Mouse (Mus musculus): ENCODE results near the gene Arhgef10l.

Gene Arhgef10l

DNA sequence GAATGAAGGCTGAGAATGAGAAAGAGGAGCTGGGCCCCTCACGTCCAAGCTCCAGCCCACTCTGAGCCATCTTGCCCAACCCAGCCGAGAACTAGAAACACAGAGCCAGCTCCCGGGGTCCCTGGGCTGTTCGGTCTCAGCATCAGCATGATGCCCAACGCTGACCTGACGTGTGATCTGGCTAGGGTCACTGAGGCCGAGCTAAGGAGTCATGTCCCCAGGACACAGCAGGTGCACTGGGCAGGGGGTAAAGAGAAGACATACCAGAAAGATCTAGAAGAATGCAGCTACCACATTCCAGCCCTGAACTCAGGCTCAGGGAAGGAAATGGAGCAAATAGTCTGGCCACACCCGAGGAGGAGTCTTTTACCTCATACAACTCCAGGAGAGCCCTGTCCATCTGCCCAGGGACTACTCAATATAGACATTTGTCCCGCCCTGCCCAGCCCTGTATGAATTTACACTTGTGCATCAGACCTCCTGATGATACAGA lies 57.5 kb downstream of the Arhgef10l start:
- DNase-seq (ENCODE audit: low read depth, low spot score): peak; percentile 77

DNA sequence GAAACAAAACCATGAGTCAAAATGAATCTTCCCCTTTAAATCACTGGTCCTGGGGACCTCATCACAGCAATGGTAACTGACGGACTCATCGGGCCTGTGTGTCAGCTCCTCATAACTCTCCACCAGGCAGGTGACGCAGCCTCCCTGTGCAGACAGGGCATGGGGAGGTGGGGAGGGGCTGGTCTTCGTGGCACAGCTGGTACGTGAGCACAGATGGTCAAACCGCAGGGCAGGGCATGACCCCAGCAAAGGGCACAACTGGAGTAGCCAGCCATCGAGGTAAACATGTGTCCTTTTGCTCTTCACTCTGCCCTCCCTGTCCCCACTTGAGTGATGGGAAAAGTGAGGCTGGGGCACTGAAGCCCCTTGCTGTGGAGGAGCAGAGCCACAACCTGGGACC lies 59.0 kb downstream of the Arhgef10l start:
- DNase-seq (ENCODE audit: low read depth, low spot score): no peak

DNA sequence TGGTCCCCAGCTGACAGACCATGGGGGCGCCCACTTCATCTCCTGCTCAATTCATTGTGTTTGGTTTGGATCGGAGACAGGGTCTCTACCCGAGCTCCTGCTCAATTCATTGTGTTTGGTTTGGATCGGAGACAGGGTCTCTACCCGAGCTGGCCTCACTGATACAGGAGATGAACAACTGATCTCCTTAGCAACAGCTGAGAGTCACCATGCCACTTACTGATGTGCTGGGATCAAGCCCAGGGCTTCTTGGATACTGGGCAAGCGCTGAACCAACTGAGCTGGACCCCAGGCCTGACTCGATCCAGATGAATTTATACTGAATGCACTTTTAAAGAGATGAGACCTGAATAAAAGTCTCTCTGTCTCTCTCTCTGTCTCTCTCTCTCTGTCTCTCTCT lies 59.6 kb downstream of the Arhgef10l start:
- no peak for DNase-seq (ENCODE audit: low read depth, low spot score)

- DNase-seq (ENCODE audit: low read depth, low spot score): no peak
Measured at GRCm38 (mm10) chr4:140605790-140606189, 60.0 kb downstream of the Arhgef10l start.

GRCm38 (mm10) chr4:140605247-140605646 lies 60.6 kb downstream of the Arhgef10l start:
- DNase-seq (ENCODE audit: low read depth, low spot score): no peak

DNA sequence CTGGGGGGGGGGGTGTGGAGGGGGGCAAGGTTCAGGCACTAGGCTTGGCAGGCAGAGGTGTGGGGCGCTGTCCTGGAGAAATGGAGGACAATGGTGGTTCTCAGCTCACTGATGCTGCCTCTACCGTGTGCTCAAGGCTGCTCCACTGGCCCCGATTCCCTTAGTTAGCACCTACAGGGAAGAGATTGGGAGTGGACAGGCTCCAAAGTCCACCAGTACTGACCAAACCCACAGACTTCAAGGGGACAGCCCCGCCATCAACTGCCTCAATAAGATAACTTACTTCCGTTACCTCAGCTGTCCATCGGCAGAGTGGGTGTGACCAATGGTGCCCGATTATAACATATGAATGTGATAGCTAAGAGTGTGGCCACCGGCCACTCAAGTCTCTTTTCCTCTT lies 61.3 kb downstream of the Arhgef10l start:
- DNase-seq (ENCODE audit: low read depth, low spot score): no peak

GRCm38 (mm10) chr4:140602022-140602421 lies 63.8 kb downstream of the Arhgef10l start:
- no peak for DNase-seq (ENCODE audit: low read depth, low spot score)

GRCm38 (mm10) chr4:140601153-140601552 lies 64.7 kb downstream of the Arhgef10l start:
- DNase-seq (ENCODE audit: low read depth, low spot score): no peak

GRCm38 (mm10) chr4:140598846-140599245 lies 67.0 kb downstream of the Arhgef10l start:
- DNase-seq (ENCODE audit: low read depth, low spot score): no peak

- DNase-seq (ENCODE audit: low read depth, low spot score): no peak
Measured at GRCm38 (mm10) chr4:140597928-140598327, 67.9 kb downstream of the Arhgef10l start.

GRCm38 (mm10) chr4:140597378-140597777 lies 68.4 kb downstream of the Arhgef10l start:
- no peak for DNase-seq (ENCODE audit: low read depth, low spot score)

- DNase-seq (ENCODE audit: low read depth, low spot score): no peak
Measured at GRCm38 (mm10) chr4:140593771-140594505, 71.9 kb downstream of the Arhgef10l start.

DNA sequence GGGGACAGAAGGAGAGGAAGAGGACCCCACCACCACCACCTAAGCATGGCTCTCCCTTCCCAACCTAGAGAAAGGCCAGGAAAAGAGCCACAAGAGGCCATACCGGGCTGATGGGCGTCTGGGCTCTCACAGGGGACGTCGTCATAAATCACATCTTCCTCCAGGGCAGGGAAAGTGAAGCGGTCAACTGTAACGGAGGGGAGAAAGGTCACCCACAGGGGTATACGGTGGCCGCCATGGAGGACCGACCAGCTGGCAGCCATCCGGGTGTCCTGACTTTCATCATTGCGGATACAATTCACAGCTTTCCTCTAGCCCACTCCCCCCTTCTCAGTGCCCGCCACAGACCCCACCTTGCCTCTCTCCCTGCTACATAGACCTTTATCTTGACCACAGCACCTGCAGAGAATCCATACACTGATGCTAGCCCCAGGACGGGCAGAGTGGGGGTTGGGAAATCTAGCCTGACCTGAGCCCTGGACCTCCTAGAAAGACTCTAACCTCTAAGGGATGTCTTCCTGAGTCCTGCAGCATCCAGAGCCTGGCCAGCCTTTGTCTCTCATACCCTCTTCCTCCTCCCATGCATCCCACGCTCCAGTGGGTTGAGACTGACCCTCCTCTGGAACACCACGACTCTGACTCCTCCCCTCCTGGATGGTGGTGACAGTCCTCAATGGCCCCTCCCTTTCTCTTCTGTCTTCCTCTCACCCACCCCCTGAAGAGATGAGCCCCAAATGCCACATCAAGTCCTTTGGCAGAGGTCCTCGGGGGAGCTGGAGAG lies 72.6 kb downstream of the Arhgef10l start:
- DNase-seq (ENCODE audit: low read depth, low spot score): no peak

DNA sequence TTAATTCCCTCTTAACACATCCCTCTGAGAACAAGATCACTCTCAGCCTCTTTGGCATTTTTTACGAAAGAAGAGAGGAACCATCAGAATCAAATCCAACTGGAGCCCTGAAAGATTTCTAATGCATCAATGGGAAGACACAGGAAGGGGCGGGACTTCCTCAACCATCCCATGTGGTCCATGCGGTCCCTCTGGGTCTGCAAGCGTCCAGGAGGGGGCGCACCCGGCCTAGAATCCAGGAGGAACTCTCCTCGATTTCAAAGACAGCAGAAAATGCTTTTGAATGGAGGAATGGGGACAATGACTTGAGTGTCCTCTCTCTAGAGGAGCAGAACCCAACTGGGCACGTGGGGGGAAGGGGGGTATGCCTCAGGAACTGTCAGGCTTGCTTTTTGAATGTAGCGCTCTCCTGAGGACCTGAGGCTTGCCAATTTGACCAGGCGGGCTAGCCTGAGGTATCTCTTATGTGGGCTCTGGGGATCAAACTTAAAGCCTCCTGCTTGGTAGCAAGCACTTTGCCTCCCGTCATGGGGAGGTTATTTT lies 73.5 kb downstream of the Arhgef10l start:
- peak; percentile 92 for DNase-seq (ENCODE audit: low read depth, low spot score)

- DNase-seq (ENCODE audit: low read depth, low spot score): no peak
Measured at GRCm38 (mm10) chr4:140586478-140586877, 79.3 kb downstream of the Arhgef10l start.

GRCm38 (mm10) chr4:140584240-140584639 lies 81.6 kb downstream of the Arhgef10l start:
- no peak for DNase-seq (ENCODE audit: low read depth, low spot score)

DNA sequence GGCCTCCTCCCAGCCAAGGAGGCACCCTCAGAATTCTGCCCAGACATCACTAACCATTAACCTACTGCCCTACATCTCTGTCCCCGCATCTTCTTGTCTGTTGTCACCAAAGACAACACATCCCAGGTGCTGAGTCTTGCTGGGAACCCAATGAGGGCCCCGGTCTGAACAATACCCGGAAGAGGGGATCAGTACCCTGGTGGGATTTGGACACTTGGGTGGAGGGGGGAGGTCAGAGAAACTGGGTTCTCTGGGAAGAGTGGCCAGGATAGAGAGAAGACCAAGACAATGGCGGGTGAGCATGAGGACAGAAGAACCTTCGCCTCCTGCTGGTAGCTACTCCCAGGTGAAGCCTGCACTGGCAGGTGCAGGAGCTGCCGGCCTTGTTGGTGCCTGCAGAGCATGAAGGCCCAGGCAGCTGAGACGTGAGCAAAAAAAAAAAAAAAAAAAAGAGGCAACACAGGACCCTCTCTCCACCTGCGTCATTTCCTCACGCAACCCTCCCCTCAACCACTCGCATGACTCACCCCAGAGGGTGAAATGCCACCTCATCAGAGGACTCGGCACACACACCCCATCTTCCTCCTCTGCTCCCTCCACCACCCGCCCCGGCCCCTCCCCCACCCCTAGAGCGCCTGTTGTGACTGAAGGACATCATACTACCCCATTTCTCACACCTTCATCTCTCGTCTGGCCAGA lies 83.3 kb downstream of the Arhgef10l start:
- DNase-seq (ENCODE audit: low read depth, low spot score): no peak

DNA sequence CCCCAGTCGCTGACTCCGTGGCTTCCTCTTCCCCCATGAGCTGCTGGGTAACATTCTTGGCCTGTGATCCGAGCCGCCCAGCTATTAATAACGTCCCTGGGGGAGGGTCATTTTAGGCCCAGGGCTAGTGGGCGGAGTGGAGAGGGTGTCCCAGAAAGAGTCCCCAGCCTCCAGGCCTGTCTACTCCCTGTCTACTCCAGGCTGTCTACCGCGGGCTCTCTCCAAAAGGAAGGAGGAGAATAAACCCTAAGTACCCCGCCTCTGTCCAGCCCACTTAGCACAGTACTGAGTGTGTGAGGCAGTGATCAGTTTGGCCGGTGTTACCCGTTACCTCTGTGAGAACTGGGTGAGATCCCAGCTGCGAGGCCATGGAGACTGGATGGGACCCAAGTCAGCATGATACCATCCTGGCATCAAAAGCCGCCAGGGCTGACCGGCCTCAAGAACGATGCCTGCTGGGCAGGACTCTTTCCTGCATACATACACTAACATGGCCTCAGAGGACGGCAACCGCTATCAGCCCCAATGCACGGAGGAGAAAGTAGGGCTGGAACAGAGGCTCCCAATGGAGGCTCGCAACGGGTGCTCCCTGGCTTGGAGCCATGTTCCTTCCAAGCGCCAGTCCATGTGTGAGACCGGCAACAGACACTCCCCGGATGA lies 84.0 kb downstream of the Arhgef10l start:
- no peak for DNase-seq (ENCODE audit: low read depth, low spot score)

GRCm38 (mm10) chr4:140581341-140581729 lies 84.5 kb downstream of the Arhgef10l start:
- DNase-seq (ENCODE audit: low read depth, low spot score): no peak

GRCm38 (mm10) chr4:140580866-140581265 lies 84.9 kb downstream of the Arhgef10l start:
- DNase-seq (ENCODE audit: low read depth, low spot score): no peak

GRCm38 (mm10) chr4:140579576-140579975 lies 86.2 kb downstream of the Arhgef10l start:
- DNase-seq (ENCODE audit: low read depth, low spot score): no peak
